Mouse (Mus musculus) spleen, postnatal 36 days (tissue): Measurements from ENCODE around the gene Ptges2.

Experiments used
- DNase-seq, 2 experiments: peaks; one replicate each; pipeline ENCODE4 v3.0.0; 2022; ENCODE audit warnings: low spot score in 2 of 2, mixed read lengths in 1 of 2

Ptges2 gene

DNA sequence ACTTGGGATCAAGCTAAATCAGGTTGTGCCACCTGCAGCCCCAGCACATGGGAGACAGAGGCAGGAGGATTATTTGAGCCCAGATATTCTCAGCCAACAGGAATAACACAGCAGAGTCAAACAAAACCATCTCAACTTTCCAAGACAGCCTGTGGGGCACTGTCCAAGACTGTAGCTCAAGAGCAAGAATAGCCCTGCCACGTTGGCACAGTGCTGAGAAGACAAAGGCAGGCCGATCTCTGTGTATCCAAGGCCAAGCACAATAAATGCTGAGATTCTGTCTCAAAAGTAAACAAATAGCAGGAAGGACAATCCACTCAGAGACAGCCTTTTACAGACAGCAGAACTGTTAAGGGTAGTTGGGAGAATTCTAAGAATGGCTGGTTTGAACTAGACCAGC is 44.5 kb downstream of the Ptges2 start:
- DNase-seq = no peak

DNA sequence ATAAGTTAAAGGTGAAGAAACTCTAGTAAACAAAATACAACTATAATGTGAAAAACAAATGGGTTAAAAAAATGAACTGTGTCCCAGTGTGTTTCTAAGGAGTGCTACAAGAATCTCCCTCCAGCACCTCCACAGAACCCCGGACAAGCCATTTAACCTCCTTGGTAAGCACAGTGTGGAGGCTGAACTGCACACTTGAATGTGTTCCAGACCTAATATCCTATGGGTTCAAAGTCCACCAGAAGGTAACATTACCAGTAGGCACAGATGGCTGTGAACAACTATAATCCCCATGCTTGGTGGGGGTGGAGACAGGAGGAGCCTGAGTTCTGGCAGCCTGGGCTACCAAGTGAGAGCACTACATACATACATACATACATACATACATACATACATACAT is 44.9 kb downstream of the Ptges2 start:
- DNase-seq = no peak

DNA sequence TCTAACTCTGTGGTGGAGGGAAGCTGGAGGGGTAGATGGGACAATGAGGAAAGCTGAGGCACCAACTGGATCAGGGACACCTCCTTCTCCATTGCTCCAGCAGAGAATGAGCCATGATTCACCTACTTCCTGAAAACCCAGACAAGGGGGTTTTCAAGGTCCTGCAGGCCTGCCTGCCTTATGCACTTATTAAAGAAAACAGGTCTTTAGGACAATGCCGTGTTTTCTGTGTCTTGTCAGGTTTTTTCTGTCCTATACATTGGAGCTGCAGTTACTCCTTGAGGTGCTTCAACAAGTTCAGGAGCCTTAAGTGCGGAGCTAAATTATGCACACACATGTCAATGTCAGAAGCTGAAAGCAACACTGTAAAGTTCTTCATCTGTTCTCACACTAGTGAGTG is 45.9 kb downstream of the Ptges2 start:
- no peak for DNase-seq

DNA sequence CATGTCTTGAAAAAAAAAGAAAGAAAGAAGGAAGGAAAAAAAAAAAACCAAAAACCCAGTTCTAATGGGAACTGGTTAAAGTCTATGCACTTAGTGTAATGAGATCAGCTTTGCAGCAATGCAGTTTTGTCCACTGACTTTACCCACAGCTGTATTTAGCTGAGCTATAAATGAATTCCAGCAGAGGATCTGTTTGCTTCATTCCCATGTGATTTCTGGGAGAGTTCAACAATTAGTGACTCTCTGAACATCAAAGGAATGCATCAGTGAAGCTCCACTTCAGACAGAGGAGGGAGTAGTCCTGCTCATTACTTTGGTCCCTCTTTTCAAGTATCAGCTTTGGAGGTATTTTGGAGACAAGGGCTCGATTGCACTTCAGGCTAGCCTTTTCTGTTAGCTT is 49.8 kb downstream of the Ptges2 start:
- no peak for DNase-seq

DNA sequence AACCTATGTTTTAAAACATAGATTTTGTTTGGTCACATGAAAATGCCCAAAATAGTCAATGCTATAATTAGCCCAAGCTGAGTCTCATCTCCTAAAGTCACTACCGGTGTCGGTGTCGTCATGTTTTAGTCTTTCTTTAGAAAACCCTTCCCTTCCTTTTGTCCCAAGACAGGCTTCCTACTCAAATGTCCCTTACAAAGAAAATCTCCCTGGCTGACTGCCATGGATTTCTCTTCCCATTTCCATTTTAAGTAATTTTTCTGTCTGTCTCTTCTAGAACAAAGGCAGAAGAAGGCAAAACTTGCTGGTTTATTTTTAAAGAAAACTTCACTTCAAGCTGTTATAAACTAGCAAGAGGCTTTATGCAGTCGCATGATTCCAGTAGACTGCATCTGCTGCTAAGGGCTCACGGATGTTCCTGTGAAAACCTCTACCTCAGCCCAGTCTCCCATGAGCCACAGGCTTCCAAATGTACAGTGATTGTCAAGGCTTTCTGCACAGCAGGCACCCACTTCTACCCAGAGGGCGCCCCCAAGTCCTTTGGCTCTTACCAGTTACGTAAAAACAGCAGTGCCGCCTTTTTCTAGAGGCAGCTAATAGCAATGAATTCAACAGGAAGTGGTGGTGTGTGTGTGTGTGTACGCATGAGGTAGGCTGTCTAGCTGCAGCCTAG is 51.7 kb downstream of the Ptges2 start:
- DNase-seq = peak; percentile 76 to 80

DNA sequence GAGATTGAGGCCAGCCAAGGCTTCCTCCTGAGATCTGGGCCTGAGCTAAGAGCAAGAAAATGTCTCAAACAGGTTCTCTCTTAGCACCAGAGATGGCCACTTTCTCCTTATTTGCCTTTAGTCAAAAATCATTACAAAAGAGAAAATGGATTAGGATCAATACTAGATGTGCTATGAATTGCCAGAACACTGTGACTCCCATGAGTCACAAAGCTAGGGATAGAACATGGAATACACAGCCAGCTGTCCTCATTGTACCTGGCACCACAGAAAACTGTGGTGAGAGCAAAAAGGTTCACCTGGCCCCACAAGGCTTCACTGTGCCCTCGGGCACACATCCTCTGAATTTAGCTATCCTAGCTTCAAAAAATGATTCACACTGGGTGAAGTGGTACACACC is 52.8 kb downstream of the Ptges2 start:
- DNase-seq = no peak

DNA sequence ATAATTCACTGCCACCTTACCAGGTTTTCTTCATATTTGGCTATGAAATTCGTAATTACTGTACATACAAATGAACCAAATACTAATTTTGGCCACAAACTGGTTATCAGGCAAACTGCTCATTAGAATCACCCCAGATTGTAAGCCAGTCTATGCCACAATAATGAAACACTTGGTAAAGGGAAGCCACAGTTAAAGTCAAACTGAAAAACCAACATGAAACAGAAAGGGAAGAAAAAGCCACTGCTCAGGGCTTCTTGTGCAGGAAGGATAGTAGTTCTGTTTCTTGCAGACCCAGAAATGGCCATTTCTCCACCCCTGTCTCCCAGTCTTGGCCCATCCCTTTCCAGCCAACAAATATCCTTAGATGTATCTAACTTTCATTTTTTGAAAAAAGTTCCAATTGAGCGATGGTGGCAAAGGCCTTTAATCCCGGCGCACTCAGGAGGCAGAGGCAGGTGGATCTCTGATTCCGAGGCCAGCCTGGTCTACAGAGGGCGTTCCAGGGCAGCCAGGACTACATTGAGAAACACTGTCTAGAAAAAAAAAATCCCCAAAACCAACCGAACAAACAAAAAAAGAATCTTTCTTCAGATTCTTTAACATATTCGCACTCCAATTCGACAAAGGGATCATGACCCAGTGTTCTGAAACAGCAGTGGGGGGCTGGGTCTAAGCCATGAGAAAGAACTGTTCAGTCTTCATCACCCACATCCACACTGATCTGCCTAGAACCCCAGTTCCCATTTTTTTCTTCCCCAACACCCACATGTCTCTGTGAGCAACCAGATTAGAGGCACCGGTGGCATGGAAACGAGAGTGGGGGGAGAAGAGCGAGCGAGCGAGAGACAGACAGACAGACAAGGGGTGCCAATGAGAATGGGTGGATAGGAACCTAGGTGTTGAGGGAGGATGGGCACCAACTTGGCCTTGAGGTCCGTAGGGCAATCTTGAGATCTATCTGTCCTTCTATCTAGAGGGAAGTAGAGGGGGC is 54.4 kb downstream of the Ptges2 start, which contains the start of gene Naif1:
Gene Naif1, plus strand, starts transcription at position 697 of the 994 bp plus-strand sequence.
- peak in 1 of 2 experiments; percentile 37 for DNase-seq

DNA sequence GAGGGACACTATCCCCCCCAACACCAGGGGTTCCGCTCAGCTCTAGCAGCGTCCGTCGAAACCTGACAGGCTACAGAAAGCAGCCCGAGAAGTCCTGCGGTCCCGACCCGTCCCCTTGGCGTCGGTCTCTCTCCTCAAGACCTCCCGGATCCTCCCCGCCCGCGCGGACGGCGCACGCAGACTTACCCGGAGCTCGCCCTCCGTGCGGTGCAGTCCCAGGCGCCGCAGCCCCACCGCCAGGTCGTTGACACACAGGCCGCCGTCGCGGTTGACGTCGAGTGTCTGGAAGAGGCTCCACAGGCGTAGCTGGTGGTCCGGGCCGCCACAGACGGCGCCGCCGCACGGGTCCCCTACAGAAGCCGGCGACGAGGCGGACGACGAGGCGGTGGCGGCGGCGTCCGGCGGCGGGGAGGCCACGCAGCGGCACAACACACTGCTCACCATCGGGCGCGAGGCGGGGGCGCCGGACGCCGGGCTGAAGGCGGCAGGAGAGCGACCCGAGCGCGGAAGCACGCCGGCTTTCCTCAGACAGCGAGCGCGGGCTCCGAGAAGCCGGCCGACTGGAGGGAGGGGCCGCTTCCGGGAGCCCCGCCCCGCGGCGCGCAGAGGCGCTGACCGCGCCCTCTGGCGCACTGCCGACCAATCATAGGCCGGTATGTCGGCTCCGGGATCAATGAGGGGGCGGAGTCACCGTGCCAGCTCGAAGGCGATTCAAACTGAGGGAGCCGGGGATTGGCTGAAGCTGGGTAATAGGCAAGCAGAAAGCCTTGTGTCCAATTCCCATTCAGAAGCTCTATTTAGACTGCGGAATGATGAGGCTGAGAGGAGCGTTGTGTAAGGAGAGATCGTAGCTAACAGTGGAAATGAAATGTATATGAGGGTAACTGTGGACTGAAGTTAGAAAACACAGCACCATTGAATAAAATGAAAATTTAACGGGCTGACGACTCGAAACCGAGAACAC is 55.5 kb downstream of the Ptges2 start, which contains the start of gene Slc25a25:
Gene Slc25a25, minus strand, starts transcription at position 565 of the 964 bp plus-strand sequence.
- peak; percentile 97 for DNase-seq

DNA sequence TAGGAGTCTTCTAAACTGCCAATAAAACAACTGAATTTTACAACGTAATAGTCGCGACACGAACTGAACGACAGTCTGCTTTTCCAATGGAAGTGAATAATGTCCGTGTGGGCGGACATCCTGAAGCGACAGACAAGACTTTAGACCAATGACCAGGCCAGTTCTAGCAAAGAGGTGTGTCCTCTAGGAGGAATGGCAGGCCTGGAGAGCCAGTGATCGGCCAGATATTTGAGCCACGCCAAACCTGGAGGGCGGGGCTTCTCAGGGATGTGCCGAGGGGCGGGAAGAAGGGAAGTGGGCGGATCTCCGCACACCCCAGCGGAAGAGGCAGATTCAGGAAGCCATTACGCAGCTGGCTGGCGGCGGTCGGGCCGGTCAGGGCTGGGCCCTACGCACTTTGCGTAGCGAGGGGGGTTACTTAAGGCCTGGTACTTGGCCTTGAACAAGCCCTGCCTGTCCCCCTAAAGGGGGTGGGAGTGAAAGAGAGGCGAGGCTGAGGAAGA is 56.2 kb downstream of the Ptges2 start:
- DNase-seq = peak; percentile 99

DNA sequence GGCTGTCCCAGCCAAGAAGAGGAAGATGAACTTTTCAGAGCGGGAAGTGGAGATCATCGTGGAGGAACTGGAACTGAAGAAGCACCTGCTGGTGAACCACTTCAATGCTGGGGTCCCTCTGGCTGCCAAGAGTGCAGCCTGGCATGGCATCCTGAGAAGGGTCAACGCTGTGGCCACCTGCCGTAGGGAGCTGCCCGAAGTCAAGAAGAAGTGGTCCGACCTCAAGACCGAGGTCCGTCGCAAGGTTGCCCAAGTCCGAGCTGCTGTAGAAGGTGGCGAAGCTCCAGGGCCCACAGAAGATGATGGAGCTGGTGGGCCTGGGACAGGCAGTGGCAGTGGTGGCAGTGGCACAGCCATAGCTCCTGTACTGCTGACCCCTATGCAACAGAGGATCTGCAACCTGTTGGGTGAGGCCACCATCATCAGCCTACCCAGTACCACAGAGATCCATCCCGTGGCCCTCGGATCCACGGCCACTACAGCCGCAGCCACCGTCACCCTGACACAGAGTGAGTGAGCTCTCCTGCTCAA is 56.8 kb downstream of the Ptges2 start:
- no peak for DNase-seq

DNA sequence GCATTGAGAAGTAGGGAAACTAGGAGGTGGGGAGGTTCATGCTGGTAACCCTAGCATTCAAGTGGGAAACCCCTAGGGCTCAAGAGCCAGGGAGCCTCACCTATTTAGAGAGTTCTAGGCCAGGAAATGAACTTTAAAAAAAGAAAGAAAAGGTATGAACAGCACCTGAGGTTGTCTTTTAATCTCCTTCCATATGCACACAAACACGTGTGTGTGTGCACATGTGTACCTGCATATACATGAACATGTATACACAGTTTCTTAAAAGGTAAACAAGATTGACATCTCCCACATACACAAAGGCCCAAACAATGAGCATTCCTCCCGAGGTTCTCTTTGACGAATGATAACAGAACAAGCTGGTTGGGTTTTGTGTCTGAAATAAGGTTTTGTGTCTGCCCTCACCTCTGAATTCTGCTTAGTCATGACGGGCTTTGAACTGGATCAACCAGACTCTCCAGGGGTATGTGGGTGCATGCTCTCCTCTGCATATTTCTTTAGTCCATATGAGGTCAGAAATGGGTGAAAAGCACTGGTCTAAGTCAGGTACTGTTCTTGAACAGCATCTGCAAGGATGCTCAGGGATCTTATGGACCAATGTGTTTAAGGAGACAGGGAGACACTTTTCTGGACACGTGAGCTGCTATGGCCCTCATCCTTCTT is 58.1 kb downstream of the Ptges2 start:
- no peak for DNase-seq

DNA sequence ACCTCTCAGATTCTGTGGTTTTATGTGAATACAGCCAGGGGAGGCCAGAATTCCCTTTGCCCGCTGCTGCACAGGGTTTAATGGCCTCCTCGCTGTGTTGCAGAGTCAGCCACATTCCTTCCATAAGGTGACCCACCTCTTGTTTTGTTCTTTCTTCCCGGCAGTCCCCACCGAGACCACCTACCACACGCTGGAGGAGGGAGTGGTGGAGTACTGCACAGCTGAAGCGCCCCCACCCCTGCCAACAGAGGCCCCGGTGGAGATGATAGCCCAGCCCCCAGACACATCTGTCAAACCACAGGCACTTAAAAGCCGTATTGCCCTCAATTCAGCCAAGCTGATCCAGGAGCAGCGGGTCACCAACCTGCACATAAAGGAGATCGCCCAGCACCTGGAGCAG is 58.9 kb downstream of the Ptges2 start:
- DNase-seq = no peak

DNA sequence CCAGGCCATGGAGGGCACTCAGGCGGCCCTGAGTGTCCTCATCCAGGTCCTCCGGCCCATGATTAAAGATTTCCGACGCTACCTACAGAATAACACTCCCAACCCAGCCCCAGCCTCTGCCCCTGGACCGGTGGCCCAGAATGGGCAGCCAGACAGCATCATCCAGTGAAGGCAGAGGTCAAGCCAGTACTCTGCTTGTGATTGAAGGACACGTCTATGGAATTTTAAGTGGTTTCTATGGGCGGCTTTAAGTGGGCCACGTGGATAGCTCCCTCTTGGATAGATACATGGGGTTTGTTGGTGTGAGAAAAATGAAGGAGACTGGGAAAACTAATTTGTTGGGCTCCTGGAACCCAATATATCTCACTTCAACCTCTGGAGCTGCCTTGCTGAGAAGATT is 59.4 kb downstream of the Ptges2 start:
- DNase-seq = no peak
